Mouse (Mus musculus) cerebellum, postnatal 36 days (tissue): ENCODE results near the gene Cd46.
A peak's percentile ranks its signal among the peaks of the same experiment; 100 is the strongest.

ENCODE experiments used
- DNase-seq, 2 experiments: peaks; one replicate each; pipeline ENCODE4 v3.0.0; 2021 to 2022; ENCODE audit warnings: mixed read lengths in 2 of 2

Cd46 gene

DNA sequence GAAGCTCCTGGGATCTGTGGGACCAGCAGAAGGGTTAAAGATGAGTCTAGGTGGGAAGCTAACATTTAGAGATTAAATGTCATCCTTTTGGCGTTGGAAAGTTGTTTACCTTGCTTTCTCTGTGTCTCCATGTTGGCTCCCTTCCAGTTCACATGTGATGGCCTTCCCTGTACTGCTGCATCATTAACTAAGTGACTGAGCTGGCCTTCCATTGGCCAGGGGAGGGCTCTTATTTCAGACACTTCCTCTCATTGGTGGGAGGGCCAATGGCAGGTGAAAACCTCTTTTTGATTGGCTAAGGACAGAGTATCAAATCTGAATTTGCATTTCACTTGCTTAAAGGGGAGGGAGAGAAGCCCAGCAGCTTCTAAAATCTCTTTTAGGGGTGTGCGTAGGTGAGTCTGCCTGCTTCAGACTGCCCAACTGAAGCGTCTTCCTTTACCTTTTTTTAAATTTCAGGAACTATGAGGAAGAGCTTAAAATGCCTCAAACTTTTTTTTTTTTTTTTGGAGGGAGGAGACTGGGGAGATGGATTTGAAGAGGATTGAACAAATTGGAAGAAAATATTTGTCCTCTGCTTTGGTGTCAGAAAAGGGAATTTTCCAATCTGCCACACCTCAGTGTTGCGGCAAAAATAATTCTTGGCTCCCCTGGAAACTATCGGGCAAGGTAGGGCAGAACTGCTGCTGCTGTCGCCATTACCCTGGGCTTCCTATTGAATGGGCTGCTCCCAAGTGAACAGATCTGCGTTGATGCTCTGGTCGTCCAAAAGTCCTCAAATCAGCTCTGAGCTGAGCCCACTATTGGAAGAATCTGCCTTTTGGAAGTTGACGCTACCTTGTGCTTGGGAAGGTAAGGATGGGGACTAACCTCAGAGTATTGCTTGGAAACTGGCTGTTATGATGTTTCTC, 73.7 kb downstream of the Cd46 start:
- DNase-seq: peak; percentile 63 to 70

DNA sequence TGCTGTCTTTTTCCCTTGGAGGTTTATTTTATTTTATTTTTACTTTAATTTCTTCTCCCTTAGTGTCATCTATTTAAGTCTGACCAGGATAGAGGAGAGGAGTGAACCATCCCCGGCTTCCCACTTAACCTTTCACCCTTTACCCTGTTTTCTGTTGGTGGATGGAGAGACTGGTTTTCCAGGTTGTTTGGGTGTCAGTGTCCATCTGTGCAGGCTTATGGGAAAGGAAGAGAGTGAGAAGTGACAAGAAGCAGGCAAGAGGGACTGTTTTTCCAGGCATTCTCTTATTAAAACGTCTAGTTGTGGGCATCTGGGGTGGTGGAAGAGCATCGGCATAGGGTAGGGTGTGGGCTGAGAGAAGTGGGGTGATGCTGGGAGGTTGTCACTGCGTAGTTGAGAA, 74.4 kb downstream of the Cd46 start:
- DNase-seq: no peak

DNA sequence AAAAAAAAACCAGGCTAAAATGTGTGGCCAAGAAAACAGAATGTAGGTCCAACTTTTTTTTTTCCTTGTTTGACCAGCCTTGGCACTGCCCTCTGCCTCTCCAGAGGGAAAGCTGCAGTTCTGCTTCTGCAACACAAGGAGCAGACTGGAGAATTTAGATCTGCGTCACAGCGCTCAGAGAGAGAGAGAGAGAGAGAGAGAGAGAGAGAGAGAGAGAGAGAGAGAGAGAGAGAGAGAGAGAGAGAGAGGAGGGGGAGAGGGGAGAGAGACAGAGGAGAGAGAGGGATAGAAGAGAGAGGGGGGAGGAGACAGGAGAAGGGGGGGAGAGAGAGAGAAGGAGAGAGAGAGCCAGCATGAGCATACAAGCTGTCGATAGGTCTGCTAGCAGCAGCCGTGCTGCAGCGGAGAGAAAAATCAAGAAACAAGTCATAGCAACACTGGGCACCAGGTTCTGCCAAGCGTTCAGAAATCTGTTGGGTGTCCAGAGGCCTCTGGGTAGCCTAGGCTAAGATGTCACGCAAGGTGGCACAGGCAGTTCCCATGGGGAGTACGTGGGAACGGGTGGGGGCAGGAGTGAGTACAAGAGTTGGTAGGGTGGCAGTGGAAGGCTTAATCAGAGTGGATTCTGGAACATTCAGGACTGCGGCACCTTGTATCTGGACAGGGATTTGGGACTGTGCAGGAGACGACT, 75.1 kb downstream of the Cd46 start:
- peak; percentile 48 to 56 for DNase-seq

DNA sequence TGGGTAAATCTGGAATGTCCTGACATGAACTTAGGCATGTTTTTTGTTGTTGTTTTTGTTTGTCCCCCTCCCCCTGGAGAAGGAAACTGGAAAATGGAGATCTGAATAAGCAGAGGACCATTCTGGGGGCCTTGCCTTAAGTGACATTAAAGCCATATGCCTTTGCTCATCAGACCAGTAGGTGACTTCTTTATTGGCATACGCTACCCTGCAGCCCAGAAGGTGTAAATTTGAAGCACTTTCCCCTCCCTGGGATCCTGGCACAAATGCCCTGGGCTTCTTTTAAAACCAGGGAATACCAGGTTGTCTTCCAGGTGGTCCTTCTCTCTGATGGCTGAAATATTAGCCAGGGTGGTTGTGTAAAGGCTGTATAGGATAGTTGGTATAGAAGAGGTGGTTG, 76.8 kb downstream of the Cd46 start:
- peak; percentile 48 to 54 for DNase-seq

DNA sequence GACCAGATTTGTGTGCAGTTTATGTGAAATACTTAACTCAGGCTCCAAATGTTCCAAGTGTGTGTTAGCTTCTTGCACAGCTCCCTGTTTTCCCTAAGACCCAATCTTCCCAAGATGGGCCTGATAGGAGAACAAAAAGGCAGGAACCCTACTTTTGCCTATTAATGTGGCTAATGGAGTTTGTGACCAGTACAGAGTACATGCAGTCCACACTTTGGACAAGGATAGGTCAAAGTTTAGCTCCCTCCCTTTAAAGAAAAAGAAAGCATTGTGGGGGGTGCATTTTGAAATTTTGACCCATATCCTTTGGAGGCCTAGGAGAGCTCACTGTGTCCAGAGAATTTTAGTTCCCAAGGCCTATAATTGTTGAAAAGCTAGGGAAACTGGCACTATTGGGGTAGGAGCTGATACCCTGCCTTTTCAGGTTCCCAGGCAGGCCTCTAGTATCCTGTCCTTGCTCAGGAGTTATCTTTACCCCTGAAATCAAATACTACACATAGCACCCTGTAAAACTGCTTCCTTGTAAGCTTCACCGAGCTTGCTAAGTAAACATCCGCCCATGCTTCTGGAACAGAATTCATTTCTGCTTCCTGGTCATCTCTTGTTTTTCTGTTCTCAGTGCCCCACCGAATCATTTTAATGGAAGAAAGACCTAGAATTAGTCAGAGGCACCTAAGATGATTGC, 77.7 kb downstream of the Cd46 start:
- no peak for DNase-seq

GRCm38 (mm10) chr1:195012531-195012930, 79.5 kb downstream of the Cd46 start:
- DNase-seq: no peak

GRCm38 (mm10) chr1:195006267-195006666, 85.8 kb downstream of the Cd46 start:
- DNase-seq: no peak

GRCm38 (mm10) chr1:195004194-195004593, 87.9 kb downstream of the Cd46 start:
- no peak for DNase-seq

GRCm38 (mm10) chr1:195003328-195003727, 88.7 kb downstream of the Cd46 start:
- DNase-seq: no peak

GRCm38 (mm10) chr1:194998396-194998795, 93.7 kb downstream of the Cd46 start:
- no peak for DNase-seq

DNA sequence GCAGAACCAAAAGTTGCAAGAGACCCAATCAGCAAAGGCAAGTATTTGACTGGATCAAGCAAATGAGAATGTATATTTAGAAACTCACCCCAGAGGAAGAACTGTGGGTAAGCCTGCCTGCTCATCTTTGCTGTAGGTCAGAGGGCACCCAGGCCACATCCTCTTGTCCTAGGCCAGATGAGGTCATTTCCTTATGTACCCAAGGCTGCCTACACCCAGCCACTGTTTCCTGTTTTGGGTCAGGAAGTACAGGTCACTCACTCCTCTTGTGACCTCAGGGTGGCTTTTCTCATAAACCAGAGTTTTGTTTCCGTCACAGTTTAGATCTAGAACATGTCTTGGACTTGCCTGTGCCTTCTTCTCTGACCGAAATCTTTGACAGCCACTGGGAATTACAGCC, 96.9 kb downstream of the Cd46 start:
- no peak for DNase-seq

DNA sequence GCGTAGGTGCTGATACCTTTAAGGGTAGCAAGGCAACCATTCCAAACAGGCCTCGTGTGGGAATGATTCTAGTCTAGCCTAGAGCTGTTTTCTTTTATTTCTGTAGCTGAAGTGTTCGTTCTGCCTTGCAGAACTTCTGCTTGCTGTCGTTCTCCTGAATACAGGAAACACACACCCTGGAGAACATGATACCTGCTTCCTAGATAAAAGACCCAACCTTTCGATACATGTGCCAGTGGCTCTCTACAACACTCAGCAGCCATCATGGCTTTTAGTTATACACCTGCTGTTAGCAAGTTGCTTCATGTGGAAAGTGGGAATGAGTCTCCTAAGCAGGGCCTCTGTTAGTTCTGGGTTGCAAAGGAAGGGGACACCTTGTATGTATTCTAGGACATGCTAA, 97.8 kb downstream of the Cd46 start:
- DNase-seq: no peak

DNA sequence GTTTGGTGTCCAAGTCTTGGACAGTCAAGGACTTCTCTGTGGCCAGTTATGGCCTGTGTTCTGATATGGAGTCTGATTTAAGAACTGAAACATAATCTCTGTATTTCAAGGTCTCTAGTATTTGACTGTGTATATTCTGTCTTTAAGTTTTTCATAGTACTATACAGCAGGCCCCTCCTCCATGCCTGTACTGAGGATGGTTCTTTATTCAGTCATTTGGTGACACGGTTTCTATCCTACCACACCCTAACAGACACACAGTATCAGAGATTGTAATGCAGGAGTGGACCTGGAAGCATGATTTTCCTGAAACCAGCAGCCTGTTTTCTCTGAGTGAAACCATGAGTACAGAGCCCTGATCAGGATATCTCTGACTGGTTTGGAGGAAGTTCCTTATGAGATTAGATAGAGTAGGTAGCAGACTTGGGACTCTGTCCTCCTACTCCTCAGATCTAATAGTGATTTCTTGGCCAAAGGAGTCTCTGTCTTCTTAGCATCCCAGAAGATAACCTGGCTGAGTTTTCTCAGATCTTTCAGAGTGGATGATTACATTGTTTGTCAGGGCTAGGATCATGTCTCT, 98.5 kb downstream of the Cd46 start:
- no peak for DNase-seq

- no peak for DNase-seq
Observed at GRCm38 (mm10) chr1:194992589-194993317, 99.3 kb downstream of the Cd46 start.

GRCm38 (mm10) chr1:194991654-194992053, 100.4 kb downstream of the Cd46 start:
- no peak for DNase-seq

GRCm38 (mm10) chr1:194990976-194991375, 101.1 kb downstream of the Cd46 start:
- DNase-seq: no peak

- DNase-seq: no peak
Observed at GRCm38 (mm10) chr1:194989024-194989423, 103.0 kb downstream of the Cd46 start.
